ENCODE assay signal across 1 mouse cellular context in the genomic region with DNA sequence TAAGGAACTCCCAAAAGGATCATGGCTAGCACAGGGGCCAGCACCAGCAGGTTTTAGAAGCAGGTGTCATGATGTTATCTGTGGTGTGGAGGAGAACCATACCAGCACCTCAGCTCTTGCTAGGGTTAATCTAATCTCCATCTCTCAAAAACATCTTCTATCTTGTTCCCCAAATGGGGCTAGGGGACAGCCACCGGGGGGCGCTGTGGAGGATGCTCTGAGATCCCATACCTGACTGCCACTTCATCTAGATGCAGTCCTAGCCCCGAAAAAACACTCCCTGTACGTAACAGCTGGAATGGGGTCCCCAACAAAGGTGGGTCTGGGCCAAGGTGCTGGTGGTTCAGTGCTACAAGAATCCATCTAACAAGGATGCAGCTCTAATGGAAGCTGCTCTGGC.
TF ChIP-seq lines count a peak whose summit lies in the region.

No protein-coding gene starts in this region.

TF ChIP-seq in MEL, 35 proteins besides CTCF, POLR2A, EP300 and RAD21 (continued from another document):
- TF ChIP-seq USF2 (IDR thresholded peaks at IDR 0.05; ENCODE audit: borderline replicate concordance in 1 of 2, insufficient read depth in 1 of 2, low read depth in 1 of 2, low read length in 2 of 2) = no peak
- no peak for TF ChIP-seq NRF1 (IDR thresholded peaks at IDR 0.05; ENCODE audit: insufficient read depth, low read depth, low read length, poor library complexity, severe bottlenecking)
- no peak for TF ChIP-seq MYC (IDR thresholded peaks at IDR 0.05; ENCODE audit: low read depth, low read length)
- TF ChIP-seq MAFK (IDR thresholded peaks at IDR 0.05; ENCODE audit: borderline replicate concordance, low read depth, low read length) = no peak
- TF ChIP-seq BHLHE40 (IDR thresholded peaks at IDR 0.05; ENCODE audit: borderline replicate concordance, low read depth, low read length) = no peak
- no peak for TF ChIP-seq E2F4 (IDR thresholded peaks at IDR 0.05; ENCODE audit: borderline replicate concordance, low read depth, low read length)
- TF ChIP-seq MEF2A (IDR thresholded peaks at IDR 0.05; ENCODE audit: extremely low read depth, insufficient replicate concordance, low read depth, low read length, poor library complexity, severe bottlenecking) = no peak
- TF ChIP-seq POLR2AphosphoS2 (IDR thresholded peaks at IDR 0.05; ENCODE audit: low read length) = no peak
- TF ChIP-seq USF1 (IDR thresholded peaks at IDR 0.05; ENCODE audit: low read depth, low read length) = no peak
- no peak for TF ChIP-seq CHD2 (IDR thresholded peaks at IDR 0.05; ENCODE audit: low read length)
- no peak for TF ChIP-seq ETS1 (IDR thresholded peaks at IDR 0.05; ENCODE audit: low read depth, low read length)
- no peak for TF ChIP-seq UBTF (IDR thresholded peaks at IDR 0.05; ENCODE audit: borderline replicate concordance, insufficient read depth, low read depth, low read length)
- no peak for TF ChIP-seq RCOR1 (IDR thresholded peaks at IDR 0.05; ENCODE audit: low read depth, low read length)
